Comparison of ENCODE assay signal across 8 mouse cellular contexts in the genomic region with DNA sequence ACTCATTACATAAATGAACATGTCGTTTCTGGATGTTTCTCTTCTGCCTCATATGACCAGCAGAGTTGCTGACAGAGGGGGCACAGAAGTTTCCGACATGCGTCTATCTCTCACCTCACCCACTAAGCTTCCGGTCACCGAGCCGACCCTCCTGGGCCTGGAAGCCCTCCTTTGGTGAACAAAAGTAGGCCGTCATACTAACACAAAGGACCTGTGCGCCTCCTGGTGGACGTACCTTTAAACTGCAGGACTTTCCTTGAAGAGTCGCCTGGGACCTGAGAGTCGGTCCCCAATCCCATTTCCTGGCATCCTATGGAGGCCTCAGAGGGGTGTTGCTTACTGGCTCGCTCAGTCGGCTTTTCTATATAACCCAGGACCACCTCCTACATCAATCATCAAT. TPM values are rescaled to one million over a fixed set of nuclear protein-coding genes. Genes with fewer than 3 reads are reported as not detected.
DNase-seq lines count a peak whose midpoint lies in the region; ATAC-seq lines count a peak whose summit lies in the region.

No protein-coding gene starts in this region.

- H3K36me3 ChIP-seq in heart, embryonic 11.5 days (ENCODE audit: control insufficient read depth, insufficient read depth, low read length) = no peaks in the 10 kb centered on the region
- no peaks in the 10 kb centered on the region for H3K36me3 ChIP-seq in forebrain, embryonic 15.5 days
- H3K36me3 ChIP-seq in midbrain, embryonic 13.5 days = no peaks in the 10 kb centered on the region

- H3K9me3 ChIP-seq in heart, embryonic 11.5 days (replicated peaks; ENCODE audit: control insufficient read depth, low read length) = no peaks in the 10 kb centered on the region
- no peaks in the 10 kb centered on the region for H3K9me3 ChIP-seq in forebrain, embryonic 15.5 days
- no peaks in the 10 kb centered on the region for H3K9me3 ChIP-seq in midbrain, embryonic 13.5 days

- H3K4me3 ChIP-seq in heart, embryonic 11.5 days (ENCODE audit: low read depth, low read length) = no peak overlapping the region
- H3K4me3 ChIP-seq in forebrain, embryonic 15.5 days = no peak overlapping the region
- H3K4me3 ChIP-seq in midbrain, embryonic 13.5 days (replicated peaks) = no peak overlapping the region

- 13% methylated on average over 13 of the region's 13 CpGs for WGBS in heart, embryonic 11.5 days (ENCODE audit: insufficient replicate concordance)
- WGBS in forebrain, embryonic 15.5 days = 15% methylated on average over 13 of the region's 13 CpGs
- 18% methylated on average over 13 of the region's 13 CpGs for WGBS in midbrain, embryonic 13.5 days

- intact Hi-C loops in heart, postnatal 36 days (cut with DNase I) = loop anchor here (1.0 to 2.0 kb wide), 3 partner anchors 20 to 236 kb away; a partner anchor contains a TSS

- H3K27ac ChIP-seq in heart, embryonic 11.5 days (ENCODE audit: low read depth, low read length) = no peak overlapping the region
- H3K27ac ChIP-seq in forebrain, embryonic 15.5 days (replicated peaks) = no peak overlapping the region
- H3K27ac ChIP-seq in midbrain, embryonic 13.5 days = no peak overlapping the region

- no peak overlapping the region for H3K9ac ChIP-seq in heart, embryonic 11.5 days (ENCODE audit: low read depth, low read length)
- 0 out of 2 replicates have a peak overlapping the region, but pooled peaks have one; percentile 7 for H3K9ac ChIP-seq in forebrain, embryonic 15.5 days (replicated peaks)
- H3K9ac ChIP-seq in midbrain, embryonic 13.5 days (replicated peaks) = no peak overlapping the region

- DNase-seq in heart, adult 11 months = peak; percentile 97
- DNase-seq in c-Kit-positive CD71-positive TER-119-negative erythroid progenitor cells, embryonic 14.5 days (ENCODE audit: low read depth) = peak; percentile 62
- DNase-seq in heart, postnatal 36 days = peak; percentile 84 to 86
- peak; percentile 65 to 80 for DNase-seq in left cerebral cortex, adult 8-10 months (ENCODE audit: low spot score in 2 of 2)
- DNase-seq in spleen, postnatal 4 days (ENCODE audit: low spot score in 2 of 2) = peak; percentile 78 to 91

- no peak for ATAC-seq in heart, embryonic 11.5 days (replicated peaks; ENCODE audit: insufficient number of reproducible peaks, low FRiP score, low TSS enrichment)
- ATAC-seq in forebrain, embryonic 15.5 days (replicated peaks) = no peak
- peak; percentile 54 for ATAC-seq in midbrain, embryonic 13.5 days

- H3K4me1 ChIP-seq in heart, embryonic 11.5 days (ENCODE audit: control insufficient read depth, insufficient read depth, low read length) = peaks cover 3% of the 10 kb centered on the region
- peaks cover 10% of the 10 kb centered on the region for H3K4me1 ChIP-seq in forebrain, embryonic 15.5 days
- peaks cover 9% of the 10 kb centered on the region for H3K4me1 ChIP-seq in midbrain, embryonic 13.5 days (replicated peaks)

- no peaks in the 10 kb centered on the region for H3K27me3 ChIP-seq in heart, embryonic 11.5 days (ENCODE audit: control insufficient read depth, insufficient read depth, low read length)
- no peaks in the 10 kb centered on the region for H3K27me3 ChIP-seq in forebrain, embryonic 15.5 days
- no peaks in the 10 kb centered on the region for H3K27me3 ChIP-seq in midbrain, embryonic 13.5 days

- no peak overlapping the region; the same call in 1 of the 2 replicates for H3K4me2 ChIP-seq in heart, embryonic 11.5 days
- H3K4me2 ChIP-seq in forebrain, embryonic 15.5 days (replicated peaks) = no peak overlapping the region
- H3K4me2 ChIP-seq in midbrain, embryonic 13.5 days (replicated peaks) = no peak overlapping the region

RNA-seq across cellular contexts. Expression of a gene that starts 11.3 kb away (rescaled TPM):
- polyA plus RNA-seq in heart, embryonic 11.5 days (2014; fragmentation: Nextera tagmentation; extraction: Ambion mirVana) = 0.06 TPM in 1 of 2 replicates, not detected in the other
- polyA plus RNA-seq in forebrain, embryonic 15.5 days (2015; fragmentation: Nextera tagmentation; extraction: Ambion mirVana) = 0.51 and 0.67 TPM in 2 replicates
- total RNA-seq in heart, postnatal 36 days (2021) = not detected
- total RNA-seq in left cerebral cortex, adult 8-10 months (2022) = 10 to 100 TPM; 10.5 to 12.1 (median 10.8) TPM
- polyA plus RNA-seq in midbrain, embryonic 13.5 days (2015; fragmentation: Nextera tagmentation; extraction: Ambion mirVana) = 0.44 and 1.1 TPM in 2 replicates

RNA-seq across cellular contexts. Expression of a gene that starts 17.3 kb away (rescaled TPM):
- polyA plus RNA-seq in heart, embryonic 11.5 days (2014; fragmentation: Nextera tagmentation; extraction: Ambion mirVana) = 0.21 TPM in 1 of 2 replicates, not detected in the other
- polyA plus RNA-seq in forebrain, embryonic 15.5 days (2015; fragmentation: Nextera tagmentation; extraction: Ambion mirVana) = not detected in 2 replicates
- total RNA-seq in heart, postnatal 36 days (2021) = under 1 TPM in 1 of 2 experiments, not detected in 1; 0.39 TPM
- total RNA-seq in left cerebral cortex, adult 8-10 months (2022) = not detected
- not detected in 2 replicates for polyA plus RNA-seq in midbrain, embryonic 13.5 days (2015; fragmentation: Nextera tagmentation; extraction: Ambion mirVana)

RNA-seq across cellular contexts. Expression of a gene that starts 25.4 kb away (rescaled TPM):
- polyA plus RNA-seq in heart, embryonic 11.5 days (2014; fragmentation: Nextera tagmentation; extraction: Ambion mirVana) = 60.0 and 69.6 TPM in 2 replicates
- polyA plus RNA-seq in forebrain, embryonic 15.5 days (2015; fragmentation: Nextera tagmentation; extraction: Ambion mirVana) = 118 TPM in 2 replicates
- 10 to 100 TPM; 53.3 to 55.5 TPM for total RNA-seq in heart, postnatal 36 days (2021)
- total RNA-seq in left cerebral cortex, adult 8-10 months (2022) = 10 to 100 TPM; 57.5 to 72.8 (median 64.2) TPM
- polyA plus RNA-seq in midbrain, embryonic 13.5 days (2015; fragmentation: Nextera tagmentation; extraction: Ambion mirVana) = 97.3 and 97.9 TPM in 2 replicates
